Mouse (Mus musculus): Measurements from ENCODE around the gene Il2ra. TPM values are rescaled to one million over a fixed set of nuclear protein-coding genes. Genes with fewer than 3 reads are reported as not detected.

Gene Il2ra
- polyA plus RNA-seq, 1 experiment from 2014 or later: not detected

Other genes with a start within 250 kb of the Il2ra start
- gene Pfkfb3, start 88.7 kb upstream of the Il2ra start, polyA plus RNA-seq (2015; fragmentation: Nextera tagmentation; extraction: Ambion mirVana): 32.5 and 33.5 TPM in 2 replicates
- gene Rbm17, start 38.7 kb upstream of the Il2ra start, polyA plus RNA-seq (2015; fragmentation: Nextera tagmentation; extraction: Ambion mirVana): 139 and 140 TPM in 2 replicates
- not detected in 2 replicates for gene Gm17490, start 16.5 kb upstream of the Il2ra start, polyA plus RNA-seq (2015; fragmentation: Nextera tagmentation; extraction: Ambion mirVana)
- 0.74 and 0.86 TPM in 2 replicates for gene Il15ra, start 62.5 kb downstream of the Il2ra start, polyA plus RNA-seq (2015; fragmentation: Nextera tagmentation; extraction: Ambion mirVana)
- gene Fbh1, start 134.8 kb downstream of the Il2ra start, polyA plus RNA-seq (2015; fragmentation: Nextera tagmentation; extraction: Ambion mirVana): 124 and 128 TPM in 2 replicates
- gene Ankrd16, start 135.1 kb downstream of the Il2ra start, polyA plus RNA-seq (2015; fragmentation: Nextera tagmentation; extraction: Ambion mirVana): 43.3 and 48.3 TPM in 2 replicates

Data from forebrain, embryonic 15.5 days (tissue).